Mouse (Mus musculus) adrenal gland, adult 10 weeks (tissue): Measurements from ENCODE around the gene Npy2r. TPM values are rescaled to one million over a fixed set of nuclear protein-coding genes. Genes with fewer than 3 reads are reported as not detected.

Source experiments
- polyA plus RNA-seq: library from polyadenylated mRNA; stranded (reverse); fragments of 350-450 nt; fragmentation: Illumina TruSeq; extraction: RNeasy Lipid Tissue Mini Kit (QIAGEN cat#74804); gene quantifications from one replicate; pipeline ENCODE4 v1.2.3, GENCODE M21; 2014; ENCODE audit warnings: low read depth, low replicate concordance

The Npy2r gene
- polyA plus RNA-seq = 30.4 TPM

GRCm38 (mm10) chr3:82547908-82548721, at the start of gene Npy2r:
Gene Npy2r, minus strand, starts transcription at chr3:82548084.

Other genes starting within 250 kb of the Npy2r start
- 13.6 TPM for gene Map9, start 190.0 kb downstream of the Npy2r start, polyA plus RNA-seq